Mouse (Mus musculus): ENCODE measurements around the gene Cavin1.

DNA sequence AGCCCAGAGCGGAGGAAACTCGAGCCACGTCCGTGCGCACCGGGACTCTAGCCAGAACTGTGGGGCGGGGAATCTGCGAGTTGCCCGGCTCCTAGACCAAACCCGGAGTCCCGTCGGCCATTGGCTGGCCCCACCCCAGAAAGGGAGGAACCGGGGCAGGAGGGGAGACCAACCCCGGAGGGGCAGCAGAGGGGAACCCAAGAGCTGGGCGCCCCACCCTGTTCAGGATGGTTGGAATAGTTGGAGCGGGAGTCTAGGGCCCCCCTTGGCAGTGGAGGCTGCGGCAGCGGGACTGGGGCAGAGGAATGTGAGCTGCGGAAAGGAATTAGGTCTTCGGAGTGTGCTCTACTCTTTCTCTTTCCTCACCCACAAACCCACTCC, at the start of gene Cavin1:
- TF ChIP-seq CTCF (conservative IDR thresholded peaks at IDR 0.05; ENCODE audit: low read length) (no peak), NANOG (IDR thresholded peaks at IDR 0.05; ENCODE audit: borderline replicate concordance, low read length) (no peak)

Measured in E14TG2a.4 (cell line).